Mouse (Mus musculus): ENCODE data around the gene Fryl.
A peak's percentile ranks its signal among the peaks of the same experiment; 100 is the strongest.

Fryl gene

GRCm38 (mm10) chr5:73160440-73160839 is 96.0 kb downstream of the Fryl start:
- DNase-seq (ENCODE audit: low spot score in 2 of 2), result no peak

GRCm38 (mm10) chr5:73157502-73157901 is 98.9 kb downstream of the Fryl start:
- DNase-seq (ENCODE audit: low spot score in 2 of 2), result peak; percentile 60 to 63

DNA sequence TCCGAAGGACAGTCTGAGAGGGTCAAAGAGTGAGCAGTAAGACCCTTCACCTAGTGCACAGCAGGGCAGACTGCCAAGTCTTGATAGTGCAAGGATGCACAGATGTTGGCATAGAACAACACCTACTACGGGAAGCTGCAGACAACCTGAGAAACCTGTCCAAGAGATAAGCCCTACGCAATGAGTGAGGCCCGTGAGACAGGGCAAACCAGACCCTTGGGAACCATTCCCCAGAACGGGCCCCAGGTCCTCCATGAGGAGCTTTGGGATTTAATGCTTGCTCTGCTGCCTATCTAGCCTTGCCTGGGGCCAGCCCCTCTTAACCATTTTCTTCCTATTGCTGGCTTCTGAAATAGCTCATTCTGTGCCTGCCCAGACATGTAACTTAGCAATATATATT is 99.4 kb downstream of the Fryl start:
- DNase-seq (ENCODE audit: low spot score in 2 of 2), result no peak

GRCm38 (mm10) chr5:73156226-73156926 is 100.0 kb downstream of the Fryl start:
- peak in 1 of 2 experiments; percentile 27 for DNase-seq (ENCODE audit: low spot score in 2 of 2)

- DNase-seq (ENCODE audit: low spot score in 2 of 2), result no peak
Measured at GRCm38 (mm10) chr5:73153802-73154465, 102.5 kb downstream of the Fryl start.

DNA sequence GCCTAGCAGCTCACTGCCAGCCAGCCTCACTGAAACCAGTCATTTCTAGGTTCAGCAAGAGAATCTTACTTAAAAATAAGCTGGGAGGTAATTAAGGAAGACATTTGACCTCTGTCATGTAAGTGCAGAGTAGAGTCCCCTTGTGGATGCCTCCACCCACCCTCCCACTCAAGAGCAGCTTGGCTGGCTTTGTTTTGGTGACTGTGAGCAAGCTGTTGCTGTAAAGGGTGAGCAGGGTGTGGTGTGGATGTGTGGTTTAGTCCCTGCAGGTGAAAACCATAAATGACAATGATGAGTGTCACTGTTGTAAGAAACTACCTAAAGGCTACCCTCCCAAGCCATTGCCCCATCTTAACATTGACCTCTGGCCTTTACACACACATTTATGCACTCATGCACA is 104.2 kb downstream of the Fryl start:
- no peak for DNase-seq (ENCODE audit: low spot score in 2 of 2)

GRCm38 (mm10) chr5:73150877-73151445 is 105.5 kb downstream of the Fryl start:
- DNase-seq (ENCODE audit: low spot score in 2 of 2), result no peak

DNA sequence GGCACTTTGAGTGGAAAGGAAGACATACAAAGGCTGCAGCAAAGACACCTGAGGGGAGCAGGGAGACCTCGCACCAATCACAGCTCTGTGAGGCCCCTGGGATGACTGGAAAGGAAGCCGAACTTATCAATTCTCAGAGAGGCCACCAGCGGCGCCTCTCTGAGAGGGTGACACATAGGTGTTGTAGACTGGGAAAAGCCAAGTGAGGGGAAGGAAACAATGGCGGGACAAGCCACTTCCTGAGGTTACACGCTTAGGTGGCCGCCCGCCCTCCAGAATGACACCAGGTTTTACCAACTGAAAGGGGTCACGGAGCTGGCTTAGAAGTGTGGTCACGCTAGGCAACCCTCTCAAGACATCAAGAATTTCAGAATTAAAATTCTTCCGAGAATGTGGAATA is 111.4 kb downstream of the Fryl start:
- no peak for DNase-seq (ENCODE audit: low spot score in 2 of 2)

DNA sequence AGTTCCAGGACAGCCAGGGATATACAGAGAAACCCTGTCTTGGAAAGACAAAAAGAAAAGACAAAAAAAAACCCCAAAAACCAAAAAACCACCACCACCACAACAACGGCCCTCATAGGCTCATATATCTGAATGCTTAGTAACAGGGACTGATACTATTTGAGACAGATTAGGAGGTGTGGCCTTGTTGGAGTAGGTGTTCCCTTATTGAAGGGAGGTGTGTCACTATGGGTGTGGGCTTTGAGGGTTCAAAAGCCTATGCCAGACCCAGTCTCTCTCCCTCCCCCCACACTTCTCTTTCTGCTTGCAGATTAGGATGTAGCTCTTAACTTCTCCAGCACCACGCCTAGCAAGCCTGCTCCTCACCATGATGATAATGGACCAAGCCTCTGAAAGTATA is 114.7 kb downstream of the Fryl start:
- no peak for DNase-seq (ENCODE audit: low spot score in 2 of 2)

- DNase-seq (ENCODE audit: low spot score in 2 of 2), result no peak
Measured at GRCm38 (mm10) chr5:73141161-73141560, 115.3 kb downstream of the Fryl start.

GRCm38 (mm10) chr5:73137561-73137960 is 118.9 kb downstream of the Fryl start:
- no peak for DNase-seq (ENCODE audit: low spot score in 2 of 2)

- DNase-seq (ENCODE audit: low spot score in 2 of 2), result no peak
Measured at GRCm38 (mm10) chr5:73135959-73136358, 120.5 kb downstream of the Fryl start.

GRCm38 (mm10) chr5:73135131-73135530 is 121.3 kb downstream of the Fryl start:
- DNase-seq (ENCODE audit: low spot score in 2 of 2), result no peak

DNA sequence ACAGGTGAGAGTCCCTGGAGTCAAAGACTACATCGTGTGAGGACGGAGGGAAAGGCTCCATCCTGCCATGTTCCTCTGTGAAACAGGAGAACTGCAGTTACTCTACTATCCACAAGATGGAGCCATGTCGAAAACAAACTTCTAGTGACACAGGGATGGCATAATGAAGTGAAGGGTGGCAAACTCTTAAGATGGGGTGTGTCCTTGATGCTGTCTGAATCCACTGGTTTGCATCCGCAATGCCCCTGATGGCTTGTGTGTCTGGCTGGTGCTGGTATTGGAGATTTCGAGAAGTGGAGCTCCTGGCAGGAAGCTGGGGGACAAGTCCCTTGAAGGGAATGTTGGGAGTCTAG is 122.6 kb downstream of the Fryl start:
- DNase-seq (ENCODE audit: low spot score in 2 of 2), result peak; percentile 45 to 57

GRCm38 (mm10) chr5:73132998-73133832 is 123.2 kb downstream of the Fryl start:
- no peak for DNase-seq (ENCODE audit: low spot score in 2 of 2)

GRCm38 (mm10) chr5:73130984-73131383 is 125.4 kb downstream of the Fryl start:
- no peak for DNase-seq (ENCODE audit: low spot score in 2 of 2)

GRCm38 (mm10) chr5:73129871-73130270 is 126.5 kb downstream of the Fryl start:
- DNase-seq (ENCODE audit: low spot score in 2 of 2), result no peak

- DNase-seq (ENCODE audit: low spot score in 2 of 2), result no peak
Measured at GRCm38 (mm10) chr5:73119969-73120725, 136.3 kb downstream of the Fryl start.

DNA sequence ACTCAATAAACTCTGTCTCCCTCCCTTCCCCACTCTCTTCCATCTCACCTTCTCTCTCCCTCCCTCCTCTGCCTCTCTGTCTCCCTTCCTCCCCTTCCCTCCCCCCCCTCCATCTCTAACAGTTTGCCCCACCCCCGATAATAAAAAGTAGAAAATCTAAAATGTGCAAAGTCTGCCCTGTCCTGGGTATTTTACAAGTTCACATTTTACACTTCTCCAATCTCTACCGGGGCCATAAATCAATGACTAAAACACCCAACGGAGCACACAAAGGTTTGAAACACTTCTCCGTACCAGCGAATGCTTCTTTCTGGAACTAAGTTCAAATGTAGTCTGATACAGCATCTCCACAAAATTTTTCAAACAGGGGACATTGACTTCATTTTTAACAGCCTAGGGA is 136.9 kb downstream of the Fryl start:
- DNase-seq (ENCODE audit: low spot score in 2 of 2), result no peak

DNA sequence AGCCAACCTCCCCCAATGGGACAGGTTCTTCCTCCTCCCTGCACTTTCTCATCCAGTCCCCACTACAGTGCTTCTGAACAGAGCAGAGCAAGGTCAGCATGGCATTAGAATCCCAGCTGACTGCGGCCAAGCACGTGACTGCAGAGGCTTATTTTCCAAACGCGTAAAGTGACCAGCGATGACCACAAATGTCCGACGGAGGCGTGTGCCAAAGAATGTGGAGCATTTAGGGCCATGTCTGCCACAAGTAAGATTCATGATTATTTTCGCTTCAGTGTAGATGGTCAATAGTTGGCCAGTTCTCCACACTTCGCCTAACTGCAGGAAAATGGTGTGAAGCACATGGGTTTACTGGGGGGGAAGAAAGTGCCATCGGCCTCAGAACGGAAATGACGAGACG is 137.6 kb downstream of the Fryl start:
- no peak for DNase-seq (ENCODE audit: low spot score in 2 of 2)

- DNase-seq (ENCODE audit: low spot score in 2 of 2), result peak in 1 of 2 experiments; percentile 13
Measured at GRCm38 (mm10) chr5:73114878-73115277, 141.5 kb downstream of the Fryl start.

- no peak for DNase-seq (ENCODE audit: low spot score in 2 of 2)
Measured at GRCm38 (mm10) chr5:73112331-73112730, 144.1 kb downstream of the Fryl start.
